Mouse (Mus musculus): ENCODE measurements around the gene Rpl18.

DNA sequence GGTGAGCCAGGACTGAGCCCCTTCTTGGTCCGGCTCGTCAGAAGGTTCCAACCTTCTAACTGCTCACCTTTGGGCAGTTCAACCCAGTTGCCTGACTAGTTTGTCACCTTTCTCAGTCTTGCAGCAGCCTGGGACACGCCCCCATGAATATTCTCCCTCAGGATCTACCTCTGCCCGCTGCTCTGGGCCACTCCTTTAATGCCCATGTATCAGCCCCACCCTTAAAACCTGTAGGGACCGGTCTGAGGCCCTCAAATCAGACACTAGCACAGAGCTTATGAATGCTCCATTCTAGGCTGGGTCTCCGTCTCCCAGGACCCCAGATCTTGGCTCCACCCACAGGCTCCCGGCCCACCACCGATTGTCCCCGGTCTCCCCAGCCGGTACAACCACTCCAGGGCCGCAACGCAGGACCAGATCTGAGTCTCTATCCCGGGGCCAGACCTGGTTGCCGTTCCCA, 597 bp upstream of the Rpl18 start:
- no peak for TF ChIP-seq CTCF (IDR thresholded peaks at IDR 0.05; ENCODE audit: borderline replicate concordance, insufficient read depth, low read length)
- TF ChIP-seq POLR2A (IDR thresholded peaks at IDR 0.05; ENCODE audit: low read depth, low read length), result no peak

Measured in embryonic fibroblast, embryonic 13.5 days (primary cell).